Mouse (Mus musculus): ENCODE measurements around the gene AU022252.

Gene AU022252

DNA sequence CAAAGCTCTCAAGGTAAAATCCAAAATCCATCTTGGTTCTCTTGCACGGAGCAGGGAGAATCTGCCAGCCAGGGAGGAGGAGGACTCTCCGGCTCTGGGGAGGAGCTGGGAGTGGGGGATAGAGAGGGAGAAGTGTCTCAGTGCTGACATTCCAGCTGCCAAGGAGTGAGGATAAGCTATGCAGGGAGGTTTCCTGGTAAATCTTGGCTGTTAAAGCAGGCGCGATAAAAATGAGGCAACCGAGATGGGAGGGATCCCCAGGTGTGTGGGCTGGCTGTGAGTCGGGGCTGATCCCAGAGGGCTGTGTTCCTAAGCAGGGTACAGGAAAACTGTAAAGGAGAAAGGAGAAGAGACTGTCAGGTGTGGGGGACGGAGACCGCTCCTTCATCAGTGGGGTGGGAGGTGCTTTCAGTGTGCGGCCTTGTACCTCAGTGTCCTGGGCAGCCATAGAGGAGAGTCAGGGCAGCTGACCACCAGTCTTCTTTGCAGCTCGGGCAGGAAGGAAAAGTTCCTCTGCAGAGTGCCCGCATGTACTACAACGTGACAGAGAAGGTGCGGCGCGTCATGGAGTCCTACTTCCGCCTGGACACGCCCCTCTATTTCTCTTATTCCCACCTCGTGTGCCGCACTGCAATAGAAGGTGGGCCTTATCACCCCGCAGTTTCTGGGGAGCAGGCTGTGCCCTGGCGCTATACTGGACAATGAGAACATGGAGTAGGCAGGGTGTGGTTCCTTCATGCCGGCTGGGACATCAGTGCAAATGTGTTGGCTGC is 12.1 kb upstream of the AU022252 start:
- DNase-seq (ENCODE audit: low spot score in 2 of 2), result peak; percentile 77 to 83

DNA sequence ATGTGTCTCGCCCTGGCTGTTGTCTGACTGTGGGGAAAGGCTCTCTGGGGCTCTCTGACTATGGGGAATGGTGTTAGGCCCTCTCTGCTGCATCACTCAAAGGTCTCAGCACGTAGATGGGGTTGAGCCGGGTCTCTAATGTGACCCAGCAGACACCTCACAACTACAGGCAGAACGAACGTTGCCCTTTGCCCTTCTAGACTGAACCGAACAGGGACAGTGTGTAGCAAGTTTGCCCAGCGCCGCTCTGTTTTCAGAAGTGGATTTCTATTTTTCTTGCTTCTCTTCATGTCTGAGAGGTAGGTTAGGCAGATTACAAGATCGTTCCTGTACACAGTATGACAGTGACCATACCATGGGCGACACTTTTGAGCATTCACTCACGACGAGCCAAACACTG is 10.1 kb upstream of the AU022252 start:
- DNase-seq (ENCODE audit: low spot score in 2 of 2), result no peak

DNA sequence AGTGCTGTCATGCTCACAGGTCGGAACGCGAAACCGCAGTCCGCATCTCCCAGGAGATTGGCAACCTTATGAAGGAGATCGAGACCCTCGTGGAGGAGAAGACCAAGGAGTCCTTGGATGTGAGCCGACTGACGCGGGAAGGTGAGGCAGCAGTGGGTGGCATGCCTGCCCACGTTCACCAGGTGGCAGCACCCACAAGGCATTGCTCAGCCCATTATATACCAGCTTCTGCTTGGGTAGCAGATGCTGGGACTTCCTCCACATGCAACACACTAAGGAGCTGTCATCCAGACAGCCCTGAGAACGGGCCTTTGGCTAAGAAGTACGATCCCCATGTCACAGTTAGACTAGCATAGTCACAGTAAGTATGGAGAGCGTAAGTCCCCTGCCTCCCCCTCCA is 9.2 kb upstream of the AU022252 start:
- peak in 1 of 2 experiments; percentile 67 for DNase-seq (ENCODE audit: low spot score in 2 of 2)

DNA sequence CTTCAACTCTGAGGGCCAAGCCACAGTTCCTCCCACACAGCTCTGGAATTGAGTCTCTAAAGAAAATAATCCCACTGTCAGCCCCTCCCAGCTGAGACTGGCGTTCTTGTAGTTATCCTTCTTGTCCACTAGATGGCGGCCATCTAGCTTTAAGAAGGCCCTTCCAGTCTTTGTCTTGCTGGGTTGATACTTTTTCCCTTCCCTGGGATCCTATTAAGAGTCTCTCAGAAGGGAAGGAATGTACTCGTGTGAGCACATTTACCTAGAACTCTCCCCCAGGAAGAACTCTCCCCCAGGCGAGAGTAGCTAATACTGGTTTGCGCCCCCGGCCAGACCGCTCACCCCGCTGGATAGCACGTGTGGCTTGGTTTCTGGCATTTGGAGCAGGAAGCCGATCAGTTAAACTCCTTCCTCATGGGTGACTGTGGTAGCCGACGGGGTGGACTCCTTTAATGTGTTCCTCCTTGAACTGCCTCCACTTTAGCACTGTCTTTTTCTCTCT is 6.7 kb upstream of the AU022252 start:
- peak in 1 of 2 experiments; percentile 65 for DNase-seq (ENCODE audit: low spot score in 2 of 2)

DNA sequence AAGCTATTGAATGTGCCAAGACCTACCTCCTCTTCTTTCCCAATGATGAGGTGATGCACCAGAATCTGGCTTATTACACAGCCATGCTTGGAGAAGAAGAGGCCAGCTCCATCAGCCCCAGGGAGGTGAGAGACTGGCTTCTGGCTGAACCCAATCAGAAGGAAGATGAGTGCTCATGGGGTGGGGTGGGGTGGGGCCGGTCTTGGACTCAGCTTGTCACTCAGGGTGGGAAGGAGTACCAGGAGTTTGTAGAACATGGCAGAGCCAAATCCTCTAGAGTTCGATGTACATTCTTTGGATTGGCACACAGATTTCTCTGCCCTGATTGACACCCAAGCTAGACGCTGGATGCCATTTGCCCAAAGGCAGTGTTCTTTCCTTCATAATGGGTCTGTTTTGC is 6.1 kb upstream of the AU022252 start:
- no peak for DNase-seq (ENCODE audit: low spot score in 2 of 2)

DNA sequence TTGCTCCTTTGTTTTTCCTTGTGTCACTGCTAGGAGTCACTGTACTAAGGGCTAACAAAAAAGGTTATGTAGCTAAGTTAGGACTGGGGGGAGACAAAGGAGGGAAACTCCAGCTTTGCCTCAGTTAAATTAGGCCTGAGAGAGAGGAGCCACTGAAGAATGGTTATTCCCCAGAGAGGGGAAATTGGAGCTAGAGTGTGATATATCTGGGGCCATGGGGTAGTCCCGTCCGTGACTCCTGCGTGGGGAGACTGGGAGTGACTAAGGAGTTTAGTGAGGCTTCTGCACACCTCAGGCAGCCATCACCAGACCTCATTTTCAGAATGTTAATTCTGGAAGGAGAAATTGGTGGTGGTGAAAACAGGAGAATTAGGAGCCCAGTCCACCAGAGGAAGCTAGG is 1.8 kb upstream of the AU022252 start:
- DNase-seq (ENCODE audit: low spot score in 2 of 2), result no peak

DNA sequence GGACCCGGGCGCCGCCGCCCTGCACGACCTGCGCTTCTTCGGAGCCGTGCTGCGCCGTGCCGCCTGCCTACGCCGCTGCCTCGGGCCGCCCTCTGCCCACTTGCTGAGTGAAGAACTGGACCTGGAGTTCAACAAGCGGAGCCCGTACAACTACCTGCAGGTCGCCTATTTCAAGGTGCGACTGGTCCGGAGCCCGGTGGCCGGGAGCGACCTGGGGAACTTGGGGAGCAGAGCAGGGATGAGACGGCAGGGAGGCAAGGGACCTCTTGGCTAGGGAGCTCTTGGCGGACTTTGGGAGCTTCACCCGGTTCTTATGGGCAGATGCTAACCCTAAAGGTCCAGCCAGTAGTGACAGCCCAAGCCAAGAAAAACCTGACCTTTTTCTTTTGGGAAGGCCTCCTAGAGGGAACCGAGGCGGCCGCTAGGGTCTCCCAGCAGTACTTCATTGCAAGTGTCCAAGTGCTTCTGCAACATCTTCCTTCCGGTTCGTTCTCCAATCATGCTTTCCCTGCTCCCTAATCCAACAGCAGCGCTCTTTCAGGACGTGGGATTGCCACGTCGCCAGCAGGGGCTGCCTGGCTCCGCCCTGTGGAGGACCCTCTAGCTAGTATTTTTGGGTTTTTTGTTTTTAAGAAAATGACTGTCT is 867 bp upstream of the AU022252 start:
- peak in 1 of 2 experiments; percentile 50 for DNase-seq (ENCODE audit: low spot score in 2 of 2)

DNA sequence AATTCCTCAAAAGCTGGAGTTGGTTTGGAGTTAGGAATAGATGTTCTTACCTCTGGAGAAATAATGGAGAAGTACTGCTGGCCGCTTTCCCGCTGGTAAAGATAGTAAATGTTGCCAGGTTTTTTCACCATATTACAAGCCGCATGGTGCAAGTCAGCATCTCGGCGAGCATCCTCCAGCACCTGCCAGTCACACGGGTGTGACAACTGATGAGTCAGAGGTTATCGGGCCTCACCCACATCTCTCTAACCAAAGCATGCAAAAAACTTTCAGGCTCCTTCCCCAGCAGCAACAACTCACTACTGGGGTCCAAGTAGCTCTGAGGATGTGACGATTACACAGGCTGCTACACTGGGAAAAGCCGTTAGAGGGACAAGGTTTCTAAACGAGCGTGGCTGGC is 5.8 kb downstream of the AU022252 start:
- DNase-seq (ENCODE audit: low spot score in 2 of 2), result no peak

DNA sequence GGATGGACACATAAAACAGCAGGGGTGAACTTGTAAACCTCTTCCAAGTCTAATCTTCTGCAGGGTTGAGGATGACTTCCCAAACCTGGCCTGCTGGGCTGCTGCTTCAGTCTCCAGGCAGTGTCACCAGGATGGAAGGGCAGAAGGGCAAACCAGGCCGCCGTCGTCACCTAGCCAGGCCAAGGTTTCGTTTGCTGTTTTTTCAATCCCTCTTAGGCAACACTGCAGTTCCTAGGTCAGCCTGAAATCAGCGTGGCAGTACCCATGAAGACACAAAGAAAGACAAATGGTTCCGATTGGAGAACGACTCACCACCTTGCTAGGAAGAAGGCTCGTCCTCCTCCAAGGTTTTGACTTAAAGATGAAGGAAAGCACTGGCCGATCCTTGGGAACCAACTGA is 6.8 kb downstream of the AU022252 start:
- DNase-seq (ENCODE audit: low spot score in 2 of 2), result no peak

DNA sequence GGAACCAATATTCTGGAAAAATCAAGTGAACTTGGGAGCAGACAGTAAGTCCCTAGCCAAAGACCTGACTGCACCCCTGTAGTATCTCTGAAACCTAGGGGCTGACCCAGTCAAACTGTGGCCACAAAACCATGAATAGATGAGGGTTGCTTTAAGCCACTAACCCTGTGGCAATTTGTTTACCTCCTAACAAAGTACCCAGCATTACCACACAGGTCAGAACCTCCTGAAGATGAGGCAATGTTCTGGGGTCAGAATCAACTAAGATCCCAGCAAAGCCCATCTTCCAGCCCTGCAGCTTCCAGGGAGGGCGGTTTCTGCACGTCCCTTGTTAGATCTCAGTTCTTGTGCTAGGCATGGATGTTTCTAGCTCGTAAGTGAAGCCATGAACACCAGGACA is 8.0 kb downstream of the AU022252 start:
- no peak for DNase-seq (ENCODE audit: low spot score in 2 of 2)

DNA sequence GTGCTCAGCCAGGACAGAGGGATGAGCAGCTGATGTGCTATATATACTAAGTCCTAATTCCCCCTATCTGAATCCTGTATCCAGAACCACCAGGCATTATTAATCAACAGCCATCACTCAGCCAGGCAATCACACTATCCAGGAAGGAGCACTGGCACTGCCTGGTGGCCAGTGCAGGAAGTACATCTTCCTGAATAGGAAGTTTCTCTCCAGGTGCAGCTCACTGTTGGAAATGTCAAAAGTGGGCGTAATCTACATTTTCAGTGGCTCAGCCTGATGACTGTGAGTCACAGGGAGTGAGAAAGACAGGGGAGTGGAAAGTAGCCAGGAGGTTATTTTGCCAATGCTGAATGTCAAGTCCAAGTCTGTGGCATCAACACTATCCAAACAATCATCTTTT is 8.8 kb downstream of the AU022252 start:
- peak in 1 of 2 experiments; percentile 40 for DNase-seq (ENCODE audit: low spot score in 2 of 2)

DNA sequence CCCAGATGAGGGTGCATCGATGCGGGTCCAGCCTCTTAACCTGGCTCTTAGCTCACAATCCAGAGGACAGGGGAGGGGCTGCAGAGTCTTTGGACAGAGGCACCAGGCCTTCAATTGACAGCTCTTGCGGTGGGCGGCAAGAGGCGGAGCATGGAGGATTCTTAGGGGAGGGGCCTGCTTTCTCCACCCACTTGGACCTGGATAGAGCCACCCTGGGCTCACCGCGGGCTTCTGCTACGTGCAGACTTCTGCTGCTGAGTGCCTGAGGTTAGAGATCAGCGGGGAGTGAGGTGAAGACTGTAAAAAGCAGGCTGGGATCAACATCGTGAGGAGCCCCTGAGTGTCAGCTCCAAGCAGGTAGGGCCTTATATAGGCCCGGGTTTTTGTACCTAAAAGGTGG is 14.3 kb downstream of the AU022252 start, which contains the start of gene Tmem269:
Gene Tmem269, minus strand, starts transcription at position 49 of the 400 bp plus-strand sequence.
- no peak for DNase-seq (ENCODE audit: low spot score in 2 of 2)

DNA sequence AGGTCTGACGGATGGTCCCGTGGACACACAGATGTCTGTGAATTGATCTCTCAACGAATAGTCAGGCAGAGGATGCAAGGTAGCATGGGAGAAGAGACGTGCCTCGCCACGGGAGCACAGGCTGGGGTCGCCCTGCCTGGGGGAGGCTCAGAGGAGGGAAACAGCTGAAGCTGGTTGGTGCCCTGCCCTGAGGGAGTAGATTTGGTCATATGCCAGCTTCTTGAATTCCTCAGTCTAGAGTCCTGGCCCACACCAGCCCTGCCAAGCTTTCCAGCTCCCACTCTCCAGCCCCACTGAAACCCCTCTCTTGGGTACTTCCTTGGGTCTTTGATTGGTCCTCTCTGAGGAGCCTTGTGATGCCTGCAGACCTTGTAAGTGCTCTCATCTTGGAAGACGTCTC is 15.8 kb downstream of the AU022252 start:
- DNase-seq (ENCODE audit: low spot score in 2 of 2), result no peak

DNA sequence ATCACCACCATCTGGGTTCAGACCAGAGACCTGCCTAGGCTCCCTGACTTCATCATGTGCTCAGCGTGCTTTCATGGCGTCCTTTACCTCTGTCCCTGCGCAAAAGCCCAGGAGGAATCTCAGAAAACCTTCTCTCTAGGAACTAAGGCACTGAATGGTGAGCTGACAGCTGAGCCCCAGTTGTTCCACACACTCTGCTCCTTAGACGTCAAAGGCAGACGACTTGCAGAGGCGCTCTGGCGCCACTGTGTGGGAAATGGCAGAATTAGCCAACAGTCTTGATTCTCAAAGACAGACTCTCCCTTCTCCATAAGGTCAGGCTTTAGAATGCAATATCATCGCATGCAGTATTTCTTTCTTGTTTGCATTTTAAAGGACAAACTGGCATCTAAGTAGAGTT is 27.8 kb downstream of the AU022252 start:
- DNase-seq (ENCODE audit: low spot score in 2 of 2), result peak in 1 of 2 experiments; percentile 67

DNA sequence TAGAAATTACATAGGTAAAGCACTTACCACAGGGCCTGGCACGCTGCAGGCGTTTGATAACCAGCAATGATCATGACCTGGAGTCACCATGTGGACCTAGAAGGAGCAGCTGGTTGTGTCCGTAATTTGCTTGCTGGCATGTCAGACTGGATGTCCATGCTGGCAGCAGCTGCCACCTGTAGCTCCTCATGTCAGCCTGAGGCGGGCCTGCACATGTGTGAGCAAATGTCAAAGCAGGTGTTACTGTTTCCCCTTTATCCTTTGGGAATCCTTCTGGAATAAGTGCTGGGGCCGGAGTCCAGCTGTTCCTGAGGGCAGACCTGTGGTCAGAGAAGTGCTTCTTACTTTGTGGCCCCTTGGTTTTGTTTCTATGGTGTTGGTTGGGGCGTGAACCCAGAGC is 34.4 kb downstream of the AU022252 start:
- DNase-seq (ENCODE audit: low spot score in 2 of 2), result no peak

DNA sequence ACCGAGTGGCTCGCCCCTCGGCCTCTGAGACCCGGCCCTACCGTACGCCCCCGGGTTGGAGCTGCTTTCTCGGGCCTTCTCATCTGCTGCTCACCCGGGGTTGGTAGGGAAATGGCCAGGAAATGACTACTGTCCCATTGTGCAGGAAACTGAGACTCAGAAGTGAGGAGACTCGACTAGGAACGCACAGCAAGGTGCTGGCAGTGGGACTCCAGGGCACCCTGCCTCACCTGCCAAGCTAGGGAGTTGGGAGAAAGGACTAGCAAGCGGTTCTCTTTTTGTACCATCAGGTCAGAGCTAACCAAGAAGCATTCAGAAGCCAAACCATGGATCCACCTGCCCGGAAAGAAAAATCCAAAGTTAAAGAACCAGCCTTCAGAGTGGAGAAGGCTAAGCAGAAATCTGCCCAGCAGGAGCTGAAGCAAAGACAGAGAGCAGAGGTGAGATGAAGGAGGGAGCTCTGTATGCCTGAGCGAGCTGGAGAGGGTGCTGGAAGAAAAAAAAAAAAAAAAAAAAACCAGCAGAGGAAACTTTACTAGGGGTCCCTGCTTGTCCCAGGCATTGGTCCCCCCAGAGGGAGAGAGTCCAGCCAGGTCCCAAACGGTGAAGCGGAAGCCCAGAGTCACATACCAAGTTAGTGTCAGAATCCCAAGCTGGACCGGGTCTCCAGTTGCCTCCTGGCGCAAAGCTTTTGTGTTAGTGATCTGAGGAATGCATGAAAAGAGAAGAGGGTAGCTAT is 36.8 kb downstream of the AU022252 start:
- no peak for DNase-seq (ENCODE audit: low spot score in 2 of 2)

DNA sequence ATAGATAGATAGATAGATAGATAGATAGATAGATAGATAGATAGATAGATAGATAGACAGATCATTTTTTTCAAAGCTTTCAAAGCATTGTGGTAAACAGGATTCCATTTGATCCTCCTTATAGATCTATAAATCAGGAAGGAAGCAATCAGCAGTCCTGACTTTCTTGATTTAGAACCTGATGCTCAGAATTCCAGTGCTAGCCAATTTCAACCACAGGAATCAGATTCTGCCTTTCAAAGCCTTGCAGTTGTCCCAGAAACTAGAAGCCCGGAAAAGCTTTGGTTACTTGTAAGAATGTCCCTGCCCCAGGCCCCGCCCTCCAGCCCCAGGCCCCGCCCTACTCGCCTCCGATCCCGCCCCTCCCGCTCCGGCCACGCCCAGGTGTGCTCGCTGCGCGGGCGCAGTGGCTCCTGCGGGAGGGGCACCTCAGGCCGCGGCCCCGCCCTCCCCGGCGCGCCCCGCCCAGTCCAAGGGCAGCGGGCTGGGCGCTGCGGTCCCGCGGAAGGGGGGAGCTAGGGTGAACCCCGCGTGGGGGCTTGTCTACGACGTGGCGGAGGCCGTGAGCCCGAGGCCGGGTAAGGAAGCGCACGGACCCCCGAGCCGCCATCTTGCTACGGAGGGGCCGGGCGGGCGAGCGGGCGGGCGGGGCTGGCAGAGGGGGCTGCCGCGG is 37.5 kb downstream of the AU022252 start, which contains the start of gene Svbp:
Gene Svbp, plus strand, starts transcription at position 398 of the 673 bp plus-strand sequence.
- peak; percentile 43 to 71 for DNase-seq (ENCODE audit: low spot score in 2 of 2)

DNA sequence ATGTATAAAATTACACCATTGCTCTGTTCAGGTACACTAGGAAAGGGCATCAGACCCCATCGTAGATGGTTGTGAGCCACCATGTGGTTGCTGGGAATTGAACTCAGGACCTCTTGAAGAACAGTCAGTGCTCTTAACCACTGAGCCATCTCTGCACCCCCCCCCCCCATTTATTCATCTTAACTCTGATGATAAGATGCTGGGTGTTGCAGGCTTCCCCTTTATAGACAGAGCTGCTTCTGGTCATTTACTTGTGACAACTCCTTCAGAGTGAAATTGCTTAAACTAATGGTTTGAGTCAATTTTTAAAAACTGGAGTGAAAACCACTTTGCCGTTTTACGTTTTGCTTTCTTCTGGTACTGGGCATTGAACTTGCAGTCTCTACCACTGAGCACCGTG is 39.8 kb downstream of the AU022252 start:
- DNase-seq (ENCODE audit: low spot score in 2 of 2), result no peak

DNA sequence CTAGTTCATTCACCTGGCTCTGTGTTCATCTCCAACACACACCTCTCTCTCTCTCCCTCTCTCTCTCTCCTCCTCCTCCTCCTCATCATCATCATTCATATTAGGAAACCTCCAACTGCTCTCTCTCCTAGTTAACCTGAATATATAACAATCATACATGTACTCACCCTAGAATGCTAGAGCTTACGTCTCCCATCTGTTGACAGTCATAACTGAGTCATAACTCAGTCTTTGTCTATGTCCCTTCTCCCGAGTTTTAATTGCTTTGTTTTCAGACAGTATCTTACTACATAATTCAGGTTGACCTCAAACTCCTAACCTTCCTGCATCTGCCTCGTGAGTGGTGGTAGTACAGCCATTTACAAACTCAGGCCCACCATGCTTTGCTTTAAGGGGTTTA is 41.2 kb downstream of the AU022252 start:
- no peak for DNase-seq (ENCODE audit: low spot score in 2 of 2)

DNA sequence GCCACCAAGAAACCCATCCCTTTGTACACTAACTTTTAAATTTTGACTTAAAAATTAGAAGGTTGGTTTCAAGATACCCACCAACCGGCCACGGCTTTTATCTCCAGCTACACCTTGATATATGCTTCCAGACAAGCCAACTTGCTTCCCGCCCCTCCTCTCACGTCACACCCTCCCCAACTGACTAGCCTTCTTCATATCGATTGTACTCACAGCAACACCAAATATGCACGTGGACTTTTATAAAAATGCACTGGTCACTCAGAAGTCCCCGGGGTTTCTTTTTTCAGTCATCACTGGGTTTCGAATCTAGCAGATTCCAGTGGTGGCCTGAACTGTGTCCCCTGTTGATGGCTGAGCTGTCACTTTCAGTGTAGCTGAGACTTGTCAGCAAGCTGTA is 41.9 kb downstream of the AU022252 start:
- no peak for DNase-seq (ENCODE audit: low spot score in 2 of 2)

DNA sequence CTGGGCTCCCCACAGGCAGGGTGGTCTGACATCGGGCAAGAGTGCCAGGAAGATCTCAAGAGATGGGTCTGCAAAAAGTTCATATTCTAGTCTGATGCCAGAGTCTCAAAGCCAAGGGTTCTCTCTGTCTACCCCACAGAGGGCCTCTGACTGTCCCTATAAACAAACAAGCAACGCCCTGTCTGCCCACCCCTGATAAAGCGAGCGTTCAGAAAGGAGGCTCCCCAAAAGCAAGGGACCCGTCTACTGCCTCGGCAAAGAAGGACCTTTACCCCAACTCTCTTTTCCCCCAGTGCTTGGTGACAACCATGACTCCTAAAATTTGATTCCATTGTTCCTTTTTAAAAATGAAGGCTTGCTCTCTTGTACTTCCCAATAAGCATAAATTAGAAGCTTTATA is 42.6 kb downstream of the AU022252 start, which contains the start of gene Ermap:
Gene Ermap, minus strand, starts transcription at position 148 of the 400 bp plus-strand sequence.
- DNase-seq (ENCODE audit: low spot score in 2 of 2), result no peak

DNA sequence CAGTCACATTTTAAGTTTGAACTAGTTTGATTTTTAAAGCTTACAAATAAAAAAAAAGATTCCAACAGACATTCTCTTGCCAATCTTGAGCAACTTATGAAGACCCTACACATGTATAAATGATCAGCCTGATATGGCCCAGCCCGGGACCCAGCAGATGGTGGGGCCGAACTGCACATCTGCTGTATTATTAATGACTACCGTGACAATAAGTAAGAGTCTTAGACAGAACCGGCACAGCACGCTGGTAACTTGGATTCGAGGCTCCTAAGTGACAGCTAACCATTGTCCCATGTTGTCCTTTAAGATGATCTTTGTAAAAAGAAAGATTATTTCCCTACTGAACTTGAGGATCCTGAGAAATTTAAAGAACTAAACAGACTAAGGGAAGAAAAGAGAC is 43.1 kb downstream of the AU022252 start:
- DNase-seq (ENCODE audit: low spot score in 2 of 2), result no peak

Data from left cerebral cortex, adult 9 months (tissue).